Mouse (Mus musculus): ENCODE measurements around the gene Hic2.

GRCm38 (mm10) chr16:17271124-17271523 is 37.8 kb downstream of the Hic2 start:
- TF ChIP-seq TCF12 (IDR thresholded peaks at IDR 0.05; ENCODE audit: insufficient read depth, poor library complexity, severe bottlenecking) (no peak), USF1 (IDR thresholded peaks at IDR 0.05; ENCODE audit: low read depth) (no peak), E2F4 (IDR thresholded peaks at IDR 0.05; ENCODE audit: insufficient read depth) (no peak), SRF (IDR thresholded peaks at IDR 0.05; ENCODE audit: control insufficient read depth, insufficient read length, low read depth) (no peak), POLR2A (IDR thresholded peaks at IDR 0.05; ENCODE audit: insufficient read length, low read depth) (no peak)
